Mouse (Mus musculus) ES-E14 (cell line): ENCODE results near the gene Slc36a2. TPM values are rescaled to one million over a fixed set of nuclear protein-coding genes. Genes with fewer than 3 reads are reported as not detected.

Source experiments
- DNase-seq: peaks from one replicate; pipeline ENCODE4 v3.0.0-alpha.2; 2013; ENCODE audit warnings: low read depth, low spot score
- H3K27ac ChIP-seq: 2 replicates; pipeline ENCODE4 v1.5.1; 2012; ENCODE audit warnings: low read depth, mild to moderate bottlenecking, low read length, moderate library complexity, mixed read lengths; ENCODE audit not compliant: poor library complexity, insufficient read depth, severe bottlenecking
- H3K36me3 ChIP-seq: 2 replicates; pipeline ENCODE4 v1.6.1; 2012; ENCODE audit warnings: mild to moderate bottlenecking, low read length, moderate library complexity, mixed read lengths; ENCODE audit not compliant: control insufficient read depth, poor library complexity, insufficient read depth, severe bottlenecking
- H3K4me1 ChIP-seq, 2 experiments: fragments of 150-350 bp in 1 of 2; sonication (generic) in 1 of 2; 2 replicates each; pipeline ENCODE4 v1.6.1; 2012; ENCODE audit warnings: low read length in 2 of 2, mild to moderate bottlenecking in 1 of 2, mixed read lengths in 1 of 2; ENCODE audit not compliant: control insufficient read depth in 2 of 2, insufficient read depth in 2 of 2, poor library complexity in 1 of 2
- H3K4me3 ChIP-seq, 2 experiments: fragments of 150-350 bp in 1 of 2; sonication (generic) in 1 of 2; 2 replicates each; pipeline ENCODE4 v1.5.1; 2012; ENCODE audit warnings: low read length in 2 of 2, low read depth in 1 of 2, mild to moderate bottlenecking in 1 of 2, mixed read lengths in 1 of 2; ENCODE audit not compliant: insufficient read depth in 1 of 2, poor library complexity in 1 of 2, severe bottlenecking in 1 of 2
- H3K9ac ChIP-seq: 2 replicates; pipeline ENCODE4 v1.6.1; 2012; ENCODE audit warnings: low read depth, mild to moderate bottlenecking, low read length, mixed read lengths; ENCODE audit not compliant: poor library complexity, insufficient read depth, severe bottlenecking
- H3K9me3 ChIP-seq: fragments of 150-350 bp; sonication (generic); 2 replicates; pipeline ENCODE4 v1.6.1; 2012; ENCODE audit warnings: low read depth, mild to moderate bottlenecking, low read length; ENCODE audit not compliant: control insufficient read depth, insufficient read depth
- CHD2 ChIP-seq: IDR thresholded peaks from 2 replicates; pipeline ENCODE4 v1.6.1; 2014; ENCODE audit warnings: mild to moderate bottlenecking, low read depth, low read length, inconsistent platforms
- HCFC1 ChIP-seq: IDR thresholded peaks from 2 replicates; pipeline ENCODE4 v1.6.1; 2012; ENCODE audit warnings: low read length, inconsistent platforms, borderline replicate concordance; ENCODE audit not compliant: insufficient read depth
- MAFK ChIP-seq: IDR thresholded peaks from 2 replicates; pipeline ENCODE4 v1.6.1; 2014; ENCODE audit warnings: mild to moderate bottlenecking, low read depth, low read length, inconsistent platforms; ENCODE audit not compliant: insufficient read depth
- ZC3H11A ChIP-seq: IDR thresholded peaks from 2 replicates; pipeline ENCODE4 v1.6.1; 2012; ENCODE audit warnings: low read depth, mild to moderate bottlenecking, inconsistent platforms, low read length, borderline replicate concordance
- ZNF384 ChIP-seq: IDR thresholded peaks from 2 replicates; pipeline ENCODE4 v1.6.1; 2012; ENCODE audit warnings: low read depth, low read length, inconsistent platforms
- in situ Hi-C, 2 experiments: fragments of 600-800 bp; cut with MboI; formaldehyde crosslinking; loops; one replicate each; pipeline ENCODE4 v1.15.1; 2025; ENCODE audit warnings: low sequenced_read_pairs in 2 of 2, inconsistent platforms in 1 of 2; ENCODE audit not compliant: unreplicated experiment in 2 of 2
- total RNA-seq: library from RNA; depleted of rRNA; stranded (reverse); fragments of 300-350 nt; gene quantifications from 2 replicates; pipeline ENCODE4 v1.2.3, GENCODE M21; 2012

Gene Slc36a2
- total RNA-seq, 1 experiment = 0.09 TPM

DNA sequence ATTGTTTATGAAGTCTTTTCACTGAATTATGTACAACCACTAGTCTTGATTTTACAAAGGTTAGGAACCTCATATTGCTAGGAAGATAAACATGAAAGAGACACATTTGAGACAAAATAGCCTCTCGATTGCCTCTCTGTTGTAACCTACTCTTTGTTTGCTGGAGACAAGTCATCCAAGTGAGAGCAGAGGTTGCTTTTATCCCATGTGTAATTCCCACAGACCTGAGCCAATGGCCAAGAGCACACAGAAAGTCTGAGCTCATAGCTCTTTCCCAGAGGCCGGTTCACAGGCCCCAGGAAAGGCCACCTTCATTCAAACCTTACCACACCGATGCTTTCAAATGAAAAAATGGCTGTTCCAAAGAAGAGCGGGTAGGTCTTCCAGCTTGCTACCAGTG lies 16.4 kb downstream of the Slc36a2 start:
- in situ Hi-C loops = loop anchor here in 1 of 2 experiments (5.0 kb wide), 1 partner anchor 219 kb away; no protein-coding TSS in a partner anchor

GRCm38 (mm10) chr11:55165748-55166147 lies 19.1 kb downstream of the Slc36a2 start:
- TF ChIP-seq HCFC1 = no peak
- no peak for TF ChIP-seq MAFK
- no peak for TF ChIP-seq ZNF384
- TF ChIP-seq ZC3H11A = no peak
- TF ChIP-seq CHD2 = no peak
- Histone ChIP-seq H3K9ac (no peak overlapping the region), H3K9me3 (no peaks in the 10 kb centered on the region), H3K4me3 (no peak overlapping the region), H3K36me3 (no peaks in the 10 kb centered on the region), H3K27ac (no peak overlapping the region), H3K4me1 (no peaks in the 10 kb centered on the region)
- DNase-seq = no peak
- in situ Hi-C loops = loop anchor here in 1 of 2 experiments (5.0 kb wide), 1 partner anchor 222 kb away; no protein-coding TSS in a partner anchor

More for the DNA sequence above, 16.4 kb downstream of the Slc36a2 start:
- no peak overlapping the region for H3K27ac ChIP-seq
- H3K9ac ChIP-seq = no peak overlapping the region
- no peaks in the 10 kb centered on the region for H3K4me1 ChIP-seq
- H3K36me3 ChIP-seq = no peaks in the 10 kb centered on the region
- H3K9me3 ChIP-seq = no peaks in the 10 kb centered on the region
- H3K4me3 ChIP-seq = no peak overlapping the region
- no peak for DNase-seq
- TF ChIP-seq HCFC1 = no peak

- Histone ChIP-seq H3K36me3 (no peaks in the 10 kb centered on the region), H3K4me1 (no peaks in the 10 kb centered on the region), H3K4me3 (no peak overlapping the region), H3K9ac (no peak overlapping the region), H3K27ac (no peak overlapping the region), H3K9me3 (no peaks in the 10 kb centered on the region)
- peak; percentile 70 for DNase-seq
- TF ChIP-seq HCFC1 (no peak), ZC3H11A (peak; percentile 72)
- in situ Hi-C loops = loop anchor here in 1 of 2 experiments (5.0 kb wide), 1 partner anchor 223 kb away; no protein-coding TSS in a partner anchor
Measured at GRCm38 (mm10) chr11:55164723-55165122, 20.2 kb downstream of the Slc36a2 start.

GRCm38 (mm10) chr11:55162670-55163069 lies 22.2 kb downstream of the Slc36a2 start:
- Histone ChIP-seq H3K4me1 (peaks cover 0 to 2% of the 10 kb centered on the region in 2 experiments; a peak in 1 of 4 replicates), H3K27ac (no peak overlapping the region), H3K9ac (no peak overlapping the region), H3K9me3 (no peaks in the 10 kb centered on the region), H3K36me3 (no peaks in the 10 kb centered on the region), H3K4me3 (no peak overlapping the region)
- TF ChIP-seq ZNF384 (no peak), HCFC1 (no peak), CHD2 (no peak), MAFK (no peak), ZC3H11A (0 out of 2 replicates have a peak, but pooled peaks have one; percentile 28)
- in situ Hi-C loops = no loop called here
- DNase-seq = peak; percentile 86

- no peak overlapping the region for H3K4me3 ChIP-seq
- H3K36me3 ChIP-seq = no peaks in the 10 kb centered on the region
- H3K9me3 ChIP-seq = no peaks in the 10 kb centered on the region
- peak overlapping the region; percentile 45; the same call in 1 of the 2 replicates for H3K9ac ChIP-seq
- no peak overlapping the region for H3K27ac ChIP-seq
- in situ Hi-C loops = no loop called here
- DNase-seq = peak; percentile 88
- TF ChIP-seq CHD2 (no peak), ZC3H11A (peak; percentile 90)
- peaks cover 0 to 2% of the 10 kb centered on the region in 2 experiments; a peak in 1 of 4 replicates for H3K4me1 ChIP-seq
Measured at GRCm38 (mm10) chr11:55158785-55159359, 26.0 kb downstream of the Slc36a2 start.
